Mouse (Mus musculus): ENCODE measurements around the gene Tenm2. TPM values are rescaled to one million over a fixed set of nuclear protein-coding genes. Genes with fewer than 3 reads are reported as not detected.

Tenm2 gene
- polyA plus RNA-seq, 1 experiment from 2014 or later: 0.12 TPM

GRCm38 (mm10) chr11:36395803-36396710 is 839.7 kb downstream of the Tenm2 start:
- no peak for TF ChIP-seq CTCF (IDR thresholded peaks at IDR 0.05; ENCODE audit: low read depth)
- 53% methylated on average over 12 of the region's 12 CpGs for WGBS
- ATAC-seq: no peak
- Histone ChIP-seq H3K4me2 (replicated peaks; ENCODE audit: low read depth) (no peak overlapping the region), H3K27ac (ENCODE audit: low read depth, low read length) (no peak overlapping the region), H3K27me3 (replicated peaks; ENCODE audit: control insufficient read depth, insufficient read depth, low read length) (no peaks in the 10 kb centered on the region), H3K9ac (ENCODE audit: low read depth, low read length) (no peak overlapping the region), H3K4me1 (replicated peaks; ENCODE audit: control insufficient read depth, insufficient read depth, low read length) (no peaks in the 10 kb centered on the region), H3K4me3 (ENCODE audit: low read depth, low read length) (no peak overlapping the region), H3K9me3 (ENCODE audit: control insufficient read depth) (no peaks in the 10 kb centered on the region), H3K36me3 (ENCODE audit: control insufficient read depth, insufficient read depth) (no peaks in the 10 kb centered on the region)

GRCm38 (mm10) chr11:36384696-36385095 is 851.1 kb downstream of the Tenm2 start:
- ATAC-seq: no peak
- WGBS: 87% methylated on average over 5 of the region's 5 CpGs
- Histone ChIP-seq H3K27me3 (replicated peaks; ENCODE audit: control insufficient read depth, insufficient read depth, low read length) (no peaks in the 10 kb centered on the region), H3K9ac (ENCODE audit: low read depth, low read length) (no peak overlapping the region), H3K27ac (ENCODE audit: low read depth, low read length) (no peak overlapping the region), H3K36me3 (ENCODE audit: control insufficient read depth, insufficient read depth) (no peaks in the 10 kb centered on the region), H3K4me1 (replicated peaks; ENCODE audit: control insufficient read depth, insufficient read depth, low read length) (no peaks in the 10 kb centered on the region), H3K9me3 (ENCODE audit: control insufficient read depth) (no peaks in the 10 kb centered on the region), H3K4me3 (ENCODE audit: low read depth, low read length) (no peak overlapping the region), H3K4me2 (replicated peaks; ENCODE audit: low read depth) (no peak overlapping the region)
- TF ChIP-seq CTCF (IDR thresholded peaks at IDR 0.05; ENCODE audit: low read depth): no peak

- H3K36me3 ChIP-seq (ENCODE audit: control insufficient read depth, insufficient read depth): no peaks in the 10 kb centered on the region
- no peaks in the 10 kb centered on the region for H3K27me3 ChIP-seq (replicated peaks; ENCODE audit: control insufficient read depth, insufficient read depth, low read length)
- H3K4me1 ChIP-seq (replicated peaks; ENCODE audit: control insufficient read depth, insufficient read depth, low read length): no peaks in the 10 kb centered on the region
- no peak for TF ChIP-seq CTCF (IDR thresholded peaks at IDR 0.05; ENCODE audit: low read depth)
- 92% methylated on average over 7 of the region's 7 CpGs for WGBS
- H3K27ac ChIP-seq (ENCODE audit: low read depth, low read length): no peak overlapping the region
- ATAC-seq: no peak
- H3K4me2 ChIP-seq (replicated peaks; ENCODE audit: low read depth): no peak overlapping the region
- no peak overlapping the region for H3K4me3 ChIP-seq (ENCODE audit: low read depth, low read length)
- no peaks in the 10 kb centered on the region for H3K9me3 ChIP-seq (ENCODE audit: control insufficient read depth)
- no peak overlapping the region for H3K9ac ChIP-seq (ENCODE audit: low read depth, low read length)
Measured at GRCm38 (mm10) chr11:36371814-36372213, 864.0 kb downstream of the Tenm2 start.

GRCm38 (mm10) chr11:36365067-36365466 is 870.7 kb downstream of the Tenm2 start:
- 93% methylated on average over 5 of the region's 5 CpGs for WGBS
- TF ChIP-seq CTCF (IDR thresholded peaks at IDR 0.05; ENCODE audit: low read depth): no peak
- no peak for ATAC-seq

GRCm38 (mm10) chr11:36364441-36364840 is 871.3 kb downstream of the Tenm2 start:
- no peaks in the 10 kb centered on the region for H3K36me3 ChIP-seq (ENCODE audit: control insufficient read depth, insufficient read depth)
- H3K27me3 ChIP-seq (replicated peaks; ENCODE audit: control insufficient read depth, insufficient read depth, low read length): no peaks in the 10 kb centered on the region
- no peaks in the 10 kb centered on the region for H3K4me1 ChIP-seq (replicated peaks; ENCODE audit: control insufficient read depth, insufficient read depth, low read length)
- no peak overlapping the region for H3K9ac ChIP-seq (ENCODE audit: low read depth, low read length)
- H3K4me3 ChIP-seq (ENCODE audit: low read depth, low read length): no peak overlapping the region
- H3K9me3 ChIP-seq (ENCODE audit: control insufficient read depth): no peaks in the 10 kb centered on the region
- no peak for TF ChIP-seq CTCF (IDR thresholded peaks at IDR 0.05; ENCODE audit: low read depth)
- no peak overlapping the region for H3K4me2 ChIP-seq (replicated peaks; ENCODE audit: low read depth)
- WGBS: 64% methylated on average over 9 of the region's 9 CpGs
- H3K27ac ChIP-seq (ENCODE audit: low read depth, low read length): no peak overlapping the region
- ATAC-seq: no peak

More at GRCm38 (mm10) chr11:36365067-36365466, 870.7 kb downstream of the Tenm2 start:
- Histone ChIP-seq H3K4me2 (replicated peaks; ENCODE audit: low read depth) (no peak overlapping the region), H3K36me3 (ENCODE audit: control insufficient read depth, insufficient read depth) (no peaks in the 10 kb centered on the region), H3K27ac (ENCODE audit: low read depth, low read length) (no peak overlapping the region), H3K4me3 (ENCODE audit: low read depth, low read length) (no peak overlapping the region), H3K9ac (ENCODE audit: low read depth, low read length) (no peak overlapping the region), H3K4me1 (replicated peaks; ENCODE audit: control insufficient read depth, insufficient read depth, low read length) (no peaks in the 10 kb centered on the region), H3K27me3 (replicated peaks; ENCODE audit: control insufficient read depth, insufficient read depth, low read length) (no peaks in the 10 kb centered on the region), H3K9me3 (ENCODE audit: control insufficient read depth) (no peaks in the 10 kb centered on the region)

GRCm38 (mm10) chr11:36362514-36362913 is 873.2 kb downstream of the Tenm2 start:
- H3K9ac ChIP-seq (ENCODE audit: low read depth, low read length): no peak overlapping the region
- 89% methylated on average over 8 of the region's 8 CpGs for whole genome bisulfite sequencing
- H3K4me2 ChIP-seq (replicated peaks; ENCODE audit: low read depth): no peak overlapping the region
- no peaks in the 10 kb centered on the region for H3K4me1 ChIP-seq (replicated peaks; ENCODE audit: control insufficient read depth, insufficient read depth, low read length)
- H3K27me3 ChIP-seq (replicated peaks; ENCODE audit: control insufficient read depth, insufficient read depth, low read length): no peaks in the 10 kb centered on the region
- H3K4me3 ChIP-seq (ENCODE audit: low read depth, low read length): no peak overlapping the region
- H3K36me3 ChIP-seq (ENCODE audit: control insufficient read depth, insufficient read depth): no peaks in the 10 kb centered on the region
- ATAC-seq: no peak
- H3K27ac ChIP-seq (ENCODE audit: low read depth, low read length): no peak overlapping the region
- H3K9me3 ChIP-seq (ENCODE audit: control insufficient read depth): no peaks in the 10 kb centered on the region
- TF ChIP-seq CTCF (IDR thresholded peaks at IDR 0.05; ENCODE audit: low read depth): no peak

Measured in intestine, postnatal 0 days (tissue).